Mouse (Mus musculus): ENCODE results near the gene Apoa4. TPM values are rescaled to one million over a fixed set of nuclear protein-coding genes. Genes with fewer than 3 reads are reported as not detected.

Apoa4 gene
- total and polyA plus RNA-seq, 3 experiments: not detected

GRCm38 (mm10) chr9:46196699-46197169 lies 43.8 kb upstream of the Apoa4 start:
- no peak overlapping the region for H3K27ac ChIP-seq (ENCODE audit: control insufficient read depth, low read depth, low read length)
- H3K9ac ChIP-seq (ENCODE audit: control insufficient read depth, low read depth, low read length, poor library complexity, severe bottlenecking): no peak overlapping the region
- H3K27me3 ChIP-seq (ENCODE audit: control insufficient read depth in 1 of 2, insufficient read depth in 2 of 2, low read length in 2 of 2): no peaks in the 10 kb centered on the region
- H3K4me1 ChIP-seq (ENCODE audit: control insufficient read depth in 1 of 2, insufficient read depth in 2 of 2, low read length in 2 of 2): no peaks in the 10 kb centered on the region
- no peak for DNase-seq (ENCODE audit: low read depth, low spot score)
- TF ChIP-seq MAFK (IDR thresholded peaks at IDR 0.05; ENCODE audit: borderline replicate concordance, low read depth, low read length) (no peak), ZNF384 (IDR thresholded peaks at IDR 0.05; ENCODE audit: low read depth, low read length) (no peak), ZKSCAN1 (IDR thresholded peaks at IDR 0.05; ENCODE audit: low read depth, low read length) (no peak), CHD2 (IDR thresholded peaks at IDR 0.05; ENCODE audit: low read length) (no peak), RAD21 (IDR thresholded peaks at IDR 0.05; ENCODE audit: low read depth, low read length) (no peak)
- H3K79me2 ChIP-seq (ENCODE audit: control insufficient read depth, insufficient read depth, low read length, poor library complexity): no peaks in the 10 kb centered on the region
- H3K4me3 ChIP-seq (ENCODE audit: control insufficient read depth in 1 of 2, insufficient read depth in 1 of 2, low read depth in 2 of 2, low read length in 2 of 2): no peak overlapping the region
- no peaks in the 10 kb centered on the region for H3K9me3 ChIP-seq (replicated peaks; ENCODE audit: insufficient read depth, low read length)
- H3K36me3 ChIP-seq (ENCODE audit: control insufficient read depth in 1 of 2, insufficient read depth in 2 of 2, low read length in 2 of 2): peaks cover 0 to 19% of the 10 kb centered on the region in 2 experiments; a peak in 2 of 4 replicates

GRCm38 (mm10) chr9:46198461-46198860 lies 42.0 kb upstream of the Apoa4 start:
- DNase-seq (ENCODE audit: low read depth, low spot score): no peak
- Histone ChIP-seq H3K27me3 (ENCODE audit: control insufficient read depth in 1 of 2, insufficient read depth in 2 of 2, low read length in 2 of 2) (no peaks in the 10 kb centered on the region), H3K9ac (ENCODE audit: control insufficient read depth, low read depth, low read length, poor library complexity, severe bottlenecking) (no peak overlapping the region), H3K79me2 (ENCODE audit: control insufficient read depth, insufficient read depth, low read length, poor library complexity) (no peaks in the 10 kb centered on the region), H3K9me3 (replicated peaks; ENCODE audit: insufficient read depth, low read length) (no peaks in the 10 kb centered on the region), H3K4me3 (ENCODE audit: control insufficient read depth in 1 of 2, insufficient read depth in 1 of 2, low read depth in 2 of 2, low read length in 2 of 2) (no peak overlapping the region), H3K27ac (ENCODE audit: control insufficient read depth, low read depth, low read length) (no peak overlapping the region), H3K4me1 (ENCODE audit: control insufficient read depth in 1 of 2, insufficient read depth in 2 of 2, low read length in 2 of 2) (no peaks in the 10 kb centered on the region), H3K36me3 (ENCODE audit: control insufficient read depth in 1 of 2, insufficient read depth in 2 of 2, low read length in 2 of 2) (peaks cover 0 to 19% of the 10 kb centered on the region in 2 experiments; a peak in 2 of 4 replicates)
- TF ChIP-seq ZC3H11A (IDR thresholded peaks at IDR 0.05; ENCODE audit: low read depth, low read length) (no peak), ZKSCAN1 (IDR thresholded peaks at IDR 0.05; ENCODE audit: low read depth, low read length) (no peak), CTCF (IDR thresholded peaks at IDR 0.05 in 2 of 3, conservative IDR thresholded peaks at IDR 0.05 in 1 of 3; ENCODE audit: control insufficient read depth in 1 of 3, insufficient read depth in 1 of 3, low read depth in 2 of 3, low read length in 3 of 3, poor library complexity in 1 of 3, severe bottlenecking in 1 of 3) (no peak), GABPA (IDR thresholded peaks at IDR 0.05; ENCODE audit: low read depth, low read length) (no peak), ZMIZ1 (IDR thresholded peaks at IDR 0.05; ENCODE audit: low read depth, low read length) (no peak), SIN3A (IDR thresholded peaks at IDR 0.05; ENCODE audit: low read length) (no peak), MYC (IDR thresholded peaks at IDR 0.05; ENCODE audit: low read depth, low read length) (no peak), HCFC1 (IDR thresholded peaks at IDR 0.05; ENCODE audit: low read depth, low read length) (no peak), MAZ (IDR thresholded peaks at IDR 0.05; ENCODE audit: low read depth, low read length) (no peak), TCF12 (IDR thresholded peaks at IDR 0.05; ENCODE audit: low read depth, low read length) (no peak), POLR2AphosphoS5 (IDR thresholded peaks at IDR 0.05; ENCODE audit: borderline replicate concordance, low read depth, low read length) (no peak), USF1 (IDR thresholded peaks at IDR 0.05; ENCODE audit: low read depth, low read length) (no peak), TAL1 (IDR thresholded peaks at IDR 0.05; ENCODE audit: low read length) (no peak), POLR2AphosphoS2 (IDR thresholded peaks at IDR 0.05; ENCODE audit: low read length) (no peak), NELFE (IDR thresholded peaks at IDR 0.05; ENCODE audit: low read depth, low read length) (no peak)

Measured in MEL (cell line).